Mouse (Mus musculus): Measurements from ENCODE around the gene Col4a3. TPM values are rescaled to one million over a fixed set of nuclear protein-coding genes. Genes with fewer than 3 reads are reported as not detected.

Gene Col4a3
- total and polyA plus RNA-seq, 3 experiments = not detected

- Histone ChIP-seq H3K36me3 (replicated peaks in 1 of 2; ENCODE audit: control insufficient read depth in 1 of 2, insufficient read depth in 1 of 2, low read length in 1 of 2) (no peaks in the 10 kb centered on the region), H3K27me3 (replicated peaks) (no peaks in the 10 kb centered on the region), H3K9me3 (replicated peaks; ENCODE audit: low read length) (no peaks in the 10 kb centered on the region), H3K9ac (ENCODE audit: insufficient read depth, low read depth) (no peak overlapping the region), H3K4me3 (replicated peaks in 1 of 3; ENCODE audit: low read depth in 2 of 3, low read length in 2 of 3, poor library complexity in 1 of 3) (no peak overlapping the region), H3K4me1 (ENCODE audit: control insufficient read depth in 1 of 2, insufficient read depth in 2 of 2) (no peaks in the 10 kb centered on the region), H3K27ac (ENCODE audit: insufficient read depth, low read depth) (no peak overlapping the region), H3K4me2 (ENCODE audit: insufficient read depth, low read depth, poor library complexity, severe bottlenecking) (no peak overlapping the region), H3K79me2 (replicated peaks; ENCODE audit: control insufficient read depth, extremely low read depth, insufficient read depth, poor library complexity, severe bottlenecking) (no peaks in the 10 kb centered on the region)
- no peak for DNase-seq (ENCODE audit: extremely low read depth)
- TF ChIP-seq NRF1 (IDR thresholded peaks at IDR 0.05; ENCODE audit: low read depth, low read length) (no peak), POLR2A (IDR thresholded peaks at IDR 0.05; ENCODE audit: low read depth, low read length) (no peak), NELFE (IDR thresholded peaks at IDR 0.05; ENCODE audit: low read depth, low read length) (no peak), RAD21 (IDR thresholded peaks at IDR 0.05; ENCODE audit: low read depth, low read length) (no peak), MAZ (IDR thresholded peaks at IDR 0.05; ENCODE audit: low read depth, low read length) (no peak), BHLHE40 (IDR thresholded peaks at IDR 0.05; ENCODE audit: low read depth, low read length) (no peak), CTCF (conservative IDR thresholded peaks at IDR 0.05 in 1 of 2, IDR thresholded peaks at IDR 0.05 in 1 of 2; ENCODE audit: low read depth in 2 of 2, low read length in 2 of 2) (no peak), USF1 (IDR thresholded peaks at IDR 0.05; ENCODE audit: low read depth, low read length) (no peak), TBP (conservative IDR thresholded peaks at IDR 0.05; ENCODE audit: low read depth, low read length) (no peak), SIN3A (IDR thresholded peaks at IDR 0.05; ENCODE audit: low read length) (no peak), RCOR1 (conservative IDR thresholded peaks at IDR 0.05; ENCODE audit: low read depth, low read length) (no peak)
- dilution Hi-C loops (cut with MboI; ENCODE audit: extremely low pct_ligation_motif_present, extremely low pct_unique_long_range_greater_than_20kb, low sequenced_read_pairs) (no loop called here), in situ Hi-C loops (cut with MboI; ENCODE audit: low pct_ligation_motif_present, low pct_unique_long_range_greater_than_20kb, low sequenced_read_pairs) (no loop called here)
These were observed 101.2 kb downstream of the Col4a3 start for GRCm38 (mm10) chr1:82687931-82688330.

DNA sequence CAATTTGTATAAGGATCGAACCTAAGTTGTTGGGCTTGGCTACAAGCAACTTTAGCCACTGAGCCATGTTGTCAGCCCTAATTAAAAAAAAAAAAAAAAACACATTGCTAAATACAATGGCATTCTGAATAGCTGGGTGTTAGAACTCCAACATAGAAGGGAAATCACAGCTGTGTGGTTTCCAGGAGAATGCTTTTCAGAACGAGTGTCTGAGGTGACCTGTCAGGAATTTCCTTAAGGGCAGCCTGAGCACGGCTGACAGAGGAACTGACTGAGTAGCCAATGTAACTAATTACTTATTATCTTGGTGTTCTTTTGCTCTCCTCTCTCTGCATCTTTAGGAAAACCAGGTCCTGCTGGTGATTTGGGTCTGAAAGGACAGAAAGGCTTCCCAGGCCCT is 109.2 kb downstream of the Col4a3 start:
- Histone ChIP-seq H3K4me2 (ENCODE audit: insufficient read depth, low read depth, poor library complexity, severe bottlenecking) (no peak overlapping the region), H3K27me3 (replicated peaks) (no peaks in the 10 kb centered on the region), H3K9me3 (replicated peaks; ENCODE audit: low read length) (no peaks in the 10 kb centered on the region), H3K4me1 (ENCODE audit: control insufficient read depth in 1 of 2, insufficient read depth in 2 of 2) (no peaks in the 10 kb centered on the region), H3K36me3 (replicated peaks in 1 of 2; ENCODE audit: control insufficient read depth in 1 of 2, insufficient read depth in 1 of 2, low read length in 1 of 2) (no peaks in the 10 kb centered on the region), H3K9ac (ENCODE audit: insufficient read depth, low read depth) (no peak overlapping the region), H3K27ac (ENCODE audit: insufficient read depth, low read depth) (no peak overlapping the region), H3K4me3 (replicated peaks in 1 of 3; ENCODE audit: low read depth in 2 of 3, low read length in 2 of 3, poor library complexity in 1 of 3) (no peak overlapping the region), H3K79me2 (replicated peaks; ENCODE audit: control insufficient read depth, extremely low read depth, insufficient read depth, poor library complexity, severe bottlenecking) (no peaks in the 10 kb centered on the region)
- DNase-seq (ENCODE audit: extremely low read depth) = no peak
- TF ChIP-seq JUN (IDR thresholded peaks at IDR 0.05; ENCODE audit: insufficient read depth, low read depth, low read length) = no peak
- no peak for TF ChIP-seq MYC (IDR thresholded peaks at IDR 0.05; ENCODE audit: low read depth, low read length)
- TF ChIP-seq TCF12 (IDR thresholded peaks at IDR 0.05; ENCODE audit: low read depth, low read length) = no peak
- no peak for TF ChIP-seq MXI1 (IDR thresholded peaks at IDR 0.05; ENCODE audit: low read depth, low read length)
- TF ChIP-seq NELFE (IDR thresholded peaks at IDR 0.05; ENCODE audit: low read depth, low read length) = no peak
- TF ChIP-seq KAT2A (IDR thresholded peaks at IDR 0.05; ENCODE audit: insufficient replicate concordance, low read length) = no peak
- TF ChIP-seq ZNF384 (IDR thresholded peaks at IDR 0.05; ENCODE audit: low read depth, low read length) = no peak
- TF ChIP-seq BHLHE40 (IDR thresholded peaks at IDR 0.05; ENCODE audit: low read depth, low read length) = no peak
- no peak for TF ChIP-seq SIN3A (IDR thresholded peaks at IDR 0.05; ENCODE audit: low read length)
- no peak for TF ChIP-seq MAX (IDR thresholded peaks at IDR 0.05; ENCODE audit: low read length)
- in situ Hi-C loops (cut with MboI; ENCODE audit: low pct_ligation_motif_present, low pct_unique_long_range_greater_than_20kb, low sequenced_read_pairs) (no loop called here), dilution Hi-C loops (cut with MboI; ENCODE audit: extremely low pct_ligation_motif_present, extremely low pct_unique_long_range_greater_than_20kb, low sequenced_read_pairs) (no loop called here)
